Mouse (Mus musculus): ENCODE data around the gene Ubr2. TPM values are rescaled to one million over a fixed set of nuclear protein-coding genes. Genes with fewer than 3 reads are reported as not detected.

Ubr2 gene
- polyA plus RNA-seq, 1 experiment, result 0.59 TPM

- TF ChIP-seq TAL1 (IDR thresholded peaks at IDR 0.05; ENCODE audit: low read length) (no peak), GATA1 (IDR thresholded peaks at IDR 0.05; ENCODE audit: low read length) (no peak)
- Histone ChIP-seq H3K9me3 (ENCODE audit: control insufficient read depth, low read length) (no peaks in the 10 kb centered on the region), H3K27me3 (ENCODE audit: control insufficient read depth) (no peaks in the 10 kb centered on the region), H3K4me3 (replicated peaks) (peak overlapping the region; percentile 48), H3K4me1 (ENCODE audit: control insufficient read depth) (peaks cover 71% of the 10 kb centered on the region), H3K36me3 (ENCODE audit: control insufficient read depth) (no peaks in the 10 kb centered on the region)
Measured at GRCm38 (mm10) chr17:46885218-46885909, 125.0 kb downstream of the Ubr2 start.

GRCm38 (mm10) chr17:46884766-46885165, 125.6 kb downstream of the Ubr2 start:
- Histone ChIP-seq H3K4me1 (ENCODE audit: control insufficient read depth) (peaks cover 71% of the 10 kb centered on the region), H3K9me3 (ENCODE audit: control insufficient read depth, low read length) (no peaks in the 10 kb centered on the region), H3K4me3 (replicated peaks) (no peak overlapping the region), H3K27me3 (ENCODE audit: control insufficient read depth) (no peaks in the 10 kb centered on the region), H3K36me3 (ENCODE audit: control insufficient read depth) (no peaks in the 10 kb centered on the region)
- no peak for TF ChIP-seq TAL1 (IDR thresholded peaks at IDR 0.05; ENCODE audit: low read length)
- TF ChIP-seq GATA1 (IDR thresholded peaks at IDR 0.05; ENCODE audit: low read length), result no peak

DNA sequence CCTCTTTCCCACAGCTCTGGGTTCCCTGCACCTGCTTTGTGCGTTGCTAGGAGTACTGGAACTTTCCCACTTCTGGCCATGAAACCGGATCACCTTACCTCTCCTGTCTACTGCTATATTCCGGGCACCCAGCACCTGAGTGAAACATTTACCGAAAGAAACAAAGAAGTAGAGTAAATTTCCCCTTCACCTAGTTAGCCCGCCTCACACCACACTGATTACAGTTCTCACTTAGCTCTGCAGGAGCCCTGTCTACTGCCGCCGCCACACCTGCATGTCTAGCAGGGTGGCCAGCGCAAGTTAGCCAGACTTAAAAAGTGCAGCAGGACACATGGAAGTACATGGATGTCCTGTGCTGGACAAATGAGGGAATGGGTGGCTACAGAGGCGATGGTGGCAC, 127.2 kb downstream of the Ubr2 start:
- TF ChIP-seq GATA1 (IDR thresholded peaks at IDR 0.05; ENCODE audit: low read length), result no peak
- TF ChIP-seq TAL1 (IDR thresholded peaks at IDR 0.05; ENCODE audit: low read length), result no peak
- no peaks in the 10 kb centered on the region for H3K9me3 ChIP-seq (ENCODE audit: control insufficient read depth, low read length)
- peaks cover 56% of the 10 kb centered on the region for H3K4me1 ChIP-seq (ENCODE audit: control insufficient read depth)
- H3K4me3 ChIP-seq (replicated peaks), result no peak overlapping the region
- no peaks in the 10 kb centered on the region for H3K27me3 ChIP-seq (ENCODE audit: control insufficient read depth)
- H3K36me3 ChIP-seq (ENCODE audit: control insufficient read depth), result no peaks in the 10 kb centered on the region

GRCm38 (mm10) chr17:46881728-46882127, 128.6 kb downstream of the Ubr2 start:
- TF ChIP-seq TAL1 (IDR thresholded peaks at IDR 0.05; ENCODE audit: low read length) (no peak), GATA1 (IDR thresholded peaks at IDR 0.05; ENCODE audit: low read length) (no peak)
- Histone ChIP-seq H3K4me1 (ENCODE audit: control insufficient read depth) (peaks cover 49% of the 10 kb centered on the region), H3K36me3 (ENCODE audit: control insufficient read depth) (no peaks in the 10 kb centered on the region), H3K27me3 (ENCODE audit: control insufficient read depth) (no peaks in the 10 kb centered on the region), H3K9me3 (ENCODE audit: control insufficient read depth, low read length) (no peaks in the 10 kb centered on the region), H3K4me3 (replicated peaks) (no peak overlapping the region)

DNA sequence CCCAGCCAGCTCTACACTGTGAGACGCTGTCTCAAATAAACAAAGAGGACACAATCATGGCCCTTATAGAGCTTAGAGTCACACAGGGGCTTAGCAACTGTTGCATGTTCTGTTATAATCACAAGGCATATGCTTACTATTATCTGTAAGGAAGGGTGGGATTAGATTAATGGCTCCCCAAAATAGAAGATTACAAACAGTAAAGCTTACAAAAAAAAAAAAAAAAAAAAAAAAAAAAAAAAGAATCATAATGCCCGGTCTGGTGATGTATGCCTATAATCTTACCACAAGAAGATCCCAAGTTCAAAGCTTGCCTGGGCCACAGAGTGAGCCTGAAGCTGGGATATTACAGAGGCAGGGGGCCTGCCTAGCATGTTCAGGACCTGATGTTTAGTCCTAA, 130.0 kb downstream of the Ubr2 start:
- TF ChIP-seq TAL1 (IDR thresholded peaks at IDR 0.05; ENCODE audit: low read length), result no peak
- TF ChIP-seq GATA1 (IDR thresholded peaks at IDR 0.05; ENCODE audit: low read length), result no peak

GRCm38 (mm10) chr17:46879841-46880311, 130.5 kb downstream of the Ubr2 start:
- no peaks in the 10 kb centered on the region for H3K9me3 ChIP-seq (ENCODE audit: control insufficient read depth, low read length)
- peaks cover 30% of the 10 kb centered on the region for H3K4me1 ChIP-seq (ENCODE audit: control insufficient read depth)
- TF ChIP-seq GATA1 (IDR thresholded peaks at IDR 0.05; ENCODE audit: low read length) (no peak), TAL1 (IDR thresholded peaks at IDR 0.05; ENCODE audit: low read length) (no peak)
- no peak overlapping the region for H3K4me3 ChIP-seq (replicated peaks)
- no peaks in the 10 kb centered on the region for H3K27me3 ChIP-seq (ENCODE audit: control insufficient read depth)
- H3K36me3 ChIP-seq (ENCODE audit: control insufficient read depth), result no peaks in the 10 kb centered on the region

More for the DNA sequence above, 130.0 kb downstream of the Ubr2 start:
- no peaks in the 10 kb centered on the region for H3K9me3 ChIP-seq (ENCODE audit: control insufficient read depth, low read length)
- H3K36me3 ChIP-seq (ENCODE audit: control insufficient read depth), result no peaks in the 10 kb centered on the region
- no peak overlapping the region for H3K4me3 ChIP-seq (replicated peaks)
- H3K27me3 ChIP-seq (ENCODE audit: control insufficient read depth), result no peaks in the 10 kb centered on the region
- H3K4me1 ChIP-seq (ENCODE audit: control insufficient read depth), result peaks cover 35% of the 10 kb centered on the region

Other genes starting within 250 kb of the Ubr2 start
- gene Ptcra, start 246.8 kb downstream of the Ubr2 start, polyA plus RNA-seq (2012), result not detected in 2 replicates
- gene 2310039H08Rik, start 237.9 kb downstream of the Ubr2 start, polyA plus RNA-seq (2012), result 6.8 and 7.8 TPM in 2 replicates
- 0.31 and 0.42 TPM in 2 replicates for gene Rpl7l1, start 227.9 kb downstream of the Ubr2 start, polyA plus RNA-seq (2012)
- 0.30 and 0.33 TPM in 2 replicates for gene Bicral, start 152.1 kb downstream of the Ubr2 start, polyA plus RNA-seq (2012)
- gene Tbcc, start 119.9 kb downstream of the Ubr2 start, polyA plus RNA-seq (2012), result 2.2 and 2.3 TPM in 2 replicates
- gene Prph2, start 100.1 kb downstream of the Ubr2 start, polyA plus RNA-seq (2012), result not detected in 2 replicates